Mouse (Mus musculus) kidney, postnatal 10 days (tissue): ENCODE data around the gene Tac4.
A peak's percentile ranks its signal among the peaks of the same experiment; 100 is the strongest.

Experiments used
- DNase-seq: peaks from one replicate; pipeline ENCODE4 v3.0.0; 2021; ENCODE audit warnings: mixed read lengths

Gene Tac4

GRCm38 (mm10) chr11:95263816-95264454 is 2.6 kb downstream of the Tac4 start:
- peak; percentile 89 for DNase-seq

- DNase-seq = no peak
These were observed 3.2 kb downstream of the Tac4 start for GRCm38 (mm10) chr11:95264455-95265013.

- DNase-seq = peak; percentile 66
These were observed 5.4 kb downstream of the Tac4 start for GRCm38 (mm10) chr11:95266540-95267245.

- no peak for DNase-seq
These were observed 12.3 kb downstream of the Tac4 start for GRCm38 (mm10) chr11:95273661-95274060.

- no peak for DNase-seq
These were observed 13.3 kb downstream of the Tac4 start for GRCm38 (mm10) chr11:95274613-95275012.

GRCm38 (mm10) chr11:95276056-95276455 is 14.7 kb downstream of the Tac4 start:
- no peak for DNase-seq

- no peak for DNase-seq
These were observed 17.8 kb downstream of the Tac4 start for GRCm38 (mm10) chr11:95279061-95279659.

GRCm38 (mm10) chr11:95282331-95282730 is 21.0 kb downstream of the Tac4 start:
- DNase-seq = no peak

- no peak for DNase-seq
These were observed 30.7 kb downstream of the Tac4 start for GRCm38 (mm10) chr11:95291998-95292397.

- no peak for DNase-seq
These were observed 31.8 kb downstream of the Tac4 start for GRCm38 (mm10) chr11:95293017-95293624.

GRCm38 (mm10) chr11:95295736-95296135 is 34.4 kb downstream of the Tac4 start:
- no peak for DNase-seq

- DNase-seq = peak; percentile 26
These were observed 36.8 kb downstream of the Tac4 start for GRCm38 (mm10) chr11:95298146-95298545.

- DNase-seq = no peak
These were observed 38.6 kb downstream of the Tac4 start for GRCm38 (mm10) chr11:95299886-95300285.

- DNase-seq = no peak
These were observed 40.4 kb downstream of the Tac4 start for GRCm38 (mm10) chr11:95301772-95302171.

- no peak for DNase-seq
These were observed 44.3 kb downstream of the Tac4 start for GRCm38 (mm10) chr11:95305600-95305999.

- no peak for DNase-seq
These were observed 46.2 kb downstream of the Tac4 start for GRCm38 (mm10) chr11:95307526-95307925.

GRCm38 (mm10) chr11:95309510-95310006 is 48.2 kb downstream of the Tac4 start:
- DNase-seq = peak; percentile 98

- peak; percentile 98 for DNase-seq
These were observed 48.8 kb downstream of the Tac4 start, which contains the start of gene Kat7 for GRCm38 (mm10) chr11:95310007-95310647. Gene Kat7 (minus strand): TSS chr11:95310246.

GRCm38 (mm10) chr11:95310648-95311424 is 49.5 kb downstream of the Tac4 start:
- DNase-seq = peak; percentile 51

- no peak for DNase-seq
These were observed 50.1 kb downstream of the Tac4 start for GRCm38 (mm10) chr11:95311425-95311807.

GRCm38 (mm10) chr11:95315215-95315955 is 54.1 kb downstream of the Tac4 start:
- no peak for DNase-seq
